Mouse (Mus musculus): ENCODE measurements around the gene Fry. TPM values are rescaled to one million over a fixed set of nuclear protein-coding genes. Genes with fewer than 3 reads are reported as not detected.

The Fry gene
- polyA plus RNA-seq, 1 experiment from 2014 or later: 8.5 TPM

DNA sequence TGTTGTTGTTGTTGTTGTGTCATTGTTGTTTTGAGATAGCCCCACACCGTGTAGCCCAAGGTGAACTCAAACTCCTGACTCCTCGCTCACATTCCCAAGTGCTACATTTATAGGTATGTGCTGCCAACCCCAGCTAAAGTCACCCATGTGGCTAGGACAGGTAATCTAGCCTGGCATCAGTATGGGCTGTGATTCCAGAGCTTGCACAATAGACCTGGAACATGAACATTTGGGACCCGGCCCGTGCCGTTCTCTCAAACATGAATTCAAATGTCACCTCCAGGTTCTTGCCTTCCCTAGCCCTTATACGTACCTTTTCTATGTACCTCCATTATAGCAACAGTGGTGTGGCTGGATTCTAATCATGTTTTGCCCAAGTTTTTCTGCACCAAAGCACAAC is 156.9 kb downstream of the Fry start:
- no peak for DNase-seq (ENCODE audit: low spot score)
- no peaks in the 10 kb centered on the region for H3K27me3 ChIP-seq (ENCODE audit: insufficient read depth, low read length)

GRCm38 (mm10) chr5:150276611-150277010 is 158.2 kb downstream of the Fry start:
- 66% methylated on average over 4 of the region's 4 CpGs for WGBS
- H3K36me3 ChIP-seq (ENCODE audit: insufficient read depth, low read length): no peaks in the 10 kb centered on the region
- no peak overlapping the region for H3K9ac ChIP-seq (ENCODE audit: low read depth, low read length)
- no peak for TF ChIP-seq CTCF (IDR thresholded peaks at IDR 0.05; ENCODE audit: low read depth)
- ATAC-seq (replicated peaks; ENCODE audit: low FRiP score, low read depth): no peak
- no peaks in the 10 kb centered on the region for H3K27me3 ChIP-seq (ENCODE audit: insufficient read depth, low read length)
- H3K27ac ChIP-seq: no peak overlapping the region
- H3K4me2 ChIP-seq (ENCODE audit: low read length): no peak overlapping the region
- H3K9me3 ChIP-seq (replicated peaks; ENCODE audit: low read length): no peaks in the 10 kb centered on the region
- H3K4me3 ChIP-seq (replicated peaks; ENCODE audit: low read depth, low read length): no peak overlapping the region
- DNase-seq (ENCODE audit: low spot score): no peak
- H3K4me1 ChIP-seq (replicated peaks; ENCODE audit: insufficient read depth, low read length): 0 out of 2 replicates have a peak, but pooled peaks cover 3% of the 10 kb centered on the region

More for the DNA sequence above, 156.9 kb downstream of the Fry start:
- Histone ChIP-seq H3K4me1 (replicated peaks; ENCODE audit: insufficient read depth, low read length) (0 out of 2 replicates have a peak, but pooled peaks cover 3% of the 10 kb centered on the region), H3K4me2 (ENCODE audit: low read length) (no peak overlapping the region), H3K9ac (ENCODE audit: low read depth, low read length) (no peak overlapping the region), H3K9me3 (replicated peaks; ENCODE audit: low read length) (no peaks in the 10 kb centered on the region), H3K36me3 (ENCODE audit: insufficient read depth, low read length) (no peaks in the 10 kb centered on the region), H3K27ac (no peak overlapping the region), H3K4me3 (replicated peaks; ENCODE audit: low read depth, low read length) (no peak overlapping the region)
- WGBS: 93% methylated on average over 6 of the region's 6 CpGs
- ATAC-seq (replicated peaks; ENCODE audit: low FRiP score, low read depth): no peak
- TF ChIP-seq CTCF (IDR thresholded peaks at IDR 0.05; ENCODE audit: low read depth): no peak

GRCm38 (mm10) chr5:150279387-150279786 is 160.9 kb downstream of the Fry start:
- H3K4me2 ChIP-seq (ENCODE audit: low read length): no peak overlapping the region
- H3K27me3 ChIP-seq (ENCODE audit: insufficient read depth, low read length): no peaks in the 10 kb centered on the region
- no peak for TF ChIP-seq CTCF (IDR thresholded peaks at IDR 0.05; ENCODE audit: low read depth)
- H3K27ac ChIP-seq: no peak overlapping the region
- DNase-seq (ENCODE audit: low spot score): no peak
- no peaks in the 10 kb centered on the region for H3K36me3 ChIP-seq (ENCODE audit: insufficient read depth, low read length)
- H3K4me1 ChIP-seq (replicated peaks; ENCODE audit: insufficient read depth, low read length): 0 out of 2 replicates have a peak, but pooled peaks cover 3% of the 10 kb centered on the region
- H3K4me3 ChIP-seq (replicated peaks; ENCODE audit: low read depth, low read length): no peak overlapping the region
- no peak overlapping the region for H3K9ac ChIP-seq (ENCODE audit: low read depth, low read length)
- 81% methylated on average over 6 of the region's 6 CpGs for WGBS
- ATAC-seq (replicated peaks; ENCODE audit: low FRiP score, low read depth): no peak
- no peaks in the 10 kb centered on the region for H3K9me3 ChIP-seq (replicated peaks; ENCODE audit: low read length)

DNA sequence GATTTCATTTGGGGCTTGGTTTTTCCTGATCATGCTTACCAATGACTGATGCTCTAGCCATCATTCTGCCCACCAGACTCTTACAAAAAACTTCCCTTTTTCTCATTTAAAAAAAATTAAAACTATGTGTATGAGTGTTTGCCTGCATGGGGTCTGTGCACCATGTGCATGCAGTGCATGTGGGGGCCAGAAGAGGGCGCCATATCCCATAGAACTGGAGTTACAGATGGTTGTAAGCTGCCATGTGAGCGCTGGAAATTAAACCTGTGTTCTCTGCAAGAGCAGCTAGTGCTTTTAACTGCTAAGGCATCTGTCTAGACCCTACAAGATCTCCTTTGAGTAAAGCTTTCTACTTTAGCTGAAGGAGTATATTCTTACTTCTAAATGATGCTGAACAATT is 162.6 kb downstream of the Fry start:
- H3K9ac ChIP-seq (ENCODE audit: low read depth, low read length): no peak overlapping the region
- ATAC-seq (replicated peaks; ENCODE audit: low FRiP score, low read depth) (no peak), DNase-seq (ENCODE audit: low spot score) (no peak)
- no peak overlapping the region for H3K4me2 ChIP-seq (ENCODE audit: low read length)
- no peaks in the 10 kb centered on the region for H3K36me3 ChIP-seq (ENCODE audit: insufficient read depth, low read length)
- no peaks in the 10 kb centered on the region for H3K27me3 ChIP-seq (ENCODE audit: insufficient read depth, low read length)
- no peak overlapping the region for H3K27ac ChIP-seq
- 81% methylated on average over 2 of the region's 2 CpGs for WGBS
- 0 out of 2 replicates have a peak, but pooled peaks cover 3% of the 10 kb centered on the region for H3K4me1 ChIP-seq (replicated peaks; ENCODE audit: insufficient read depth, low read length)
- no peaks in the 10 kb centered on the region for H3K9me3 ChIP-seq (replicated peaks; ENCODE audit: low read length)
- no peak overlapping the region for H3K4me3 ChIP-seq (replicated peaks; ENCODE audit: low read depth, low read length)
- peak; percentile 38; the same call in 1 of the 2 replicates for TF ChIP-seq CTCF (IDR thresholded peaks at IDR 0.05; ENCODE audit: low read depth)

- peak; percentile 28; the same call in 1 of the 2 replicates for TF ChIP-seq CTCF (IDR thresholded peaks at IDR 0.05; ENCODE audit: low read depth)
Observed at GRCm38 (mm10) chr5:150282091-150282490, 163.6 kb downstream of the Fry start.

DNA sequence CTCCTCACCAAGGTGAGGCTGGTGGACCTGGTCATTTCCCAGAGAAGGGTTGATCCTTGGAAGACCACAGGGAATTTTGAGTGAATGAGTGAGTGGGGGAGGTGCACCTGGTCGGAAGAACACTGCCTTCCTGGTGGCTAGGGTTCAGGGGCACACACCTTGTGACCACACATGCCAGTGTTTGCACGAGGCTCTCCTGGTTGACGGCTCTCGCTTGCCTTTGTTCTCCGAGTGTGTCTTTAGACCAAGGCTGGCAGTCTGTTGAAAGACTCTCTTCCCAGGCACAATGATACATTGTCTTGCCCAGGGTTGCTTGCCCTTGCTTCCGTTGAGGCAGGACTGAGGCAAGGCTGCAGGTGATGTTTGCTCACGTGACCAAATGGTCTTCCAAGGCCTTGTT is 169.5 kb downstream of the Fry start:
- Histone ChIP-seq H3K9me3 (replicated peaks; ENCODE audit: low read length) (no peaks in the 10 kb centered on the region), H3K4me3 (replicated peaks; ENCODE audit: low read depth, low read length) (no peak overlapping the region), H3K36me3 (ENCODE audit: insufficient read depth, low read length) (no peaks in the 10 kb centered on the region), H3K4me1 (replicated peaks; ENCODE audit: insufficient read depth, low read length) (0 out of 2 replicates have a peak, but pooled peaks cover 6% of the 10 kb centered on the region), H3K4me2 (ENCODE audit: low read length) (no peak overlapping the region), H3K27me3 (ENCODE audit: insufficient read depth, low read length) (no peaks in the 10 kb centered on the region), H3K9ac (ENCODE audit: low read depth, low read length) (no peak overlapping the region), H3K27ac (no peak overlapping the region)
- TF ChIP-seq CTCF (IDR thresholded peaks at IDR 0.05; ENCODE audit: low read depth): no peak
- 83% methylated on average over 7 of the region's 7 CpGs for WGBS
- DNase-seq (ENCODE audit: low spot score) (no peak), ATAC-seq (replicated peaks; ENCODE audit: low FRiP score, low read depth) (no peak)

More at GRCm38 (mm10) chr5:150282091-150282490, 163.6 kb downstream of the Fry start:
- Histone ChIP-seq H3K9ac (ENCODE audit: low read depth, low read length) (no peak overlapping the region), H3K36me3 (ENCODE audit: insufficient read depth, low read length) (no peaks in the 10 kb centered on the region), H3K4me3 (replicated peaks; ENCODE audit: low read depth, low read length) (no peak overlapping the region), H3K27ac (no peak overlapping the region), H3K4me2 (ENCODE audit: low read length) (no peak overlapping the region), H3K9me3 (replicated peaks; ENCODE audit: low read length) (no peaks in the 10 kb centered on the region), H3K27me3 (ENCODE audit: insufficient read depth, low read length) (no peaks in the 10 kb centered on the region), H3K4me1 (replicated peaks; ENCODE audit: insufficient read depth, low read length) (no peaks in the 10 kb centered on the region)
- DNase-seq (ENCODE audit: low spot score) (no peak), ATAC-seq (replicated peaks; ENCODE audit: low FRiP score, low read depth) (no peak)
- 76% methylated on average over 7 of the region's 7 CpGs for WGBS

GRCm38 (mm10) chr5:150289611-150290010 is 171.2 kb downstream of the Fry start:
- DNase-seq (ENCODE audit: low spot score) (no peak), ATAC-seq (replicated peaks; ENCODE audit: low FRiP score, low read depth) (no peak)
- Histone ChIP-seq H3K9ac (ENCODE audit: low read depth, low read length) (no peak overlapping the region), H3K27ac (no peak overlapping the region), H3K27me3 (ENCODE audit: insufficient read depth, low read length) (no peaks in the 10 kb centered on the region), H3K4me1 (replicated peaks; ENCODE audit: insufficient read depth, low read length) (0 out of 2 replicates have a peak, but pooled peaks cover 6% of the 10 kb centered on the region), H3K36me3 (ENCODE audit: insufficient read depth, low read length) (no peaks in the 10 kb centered on the region), H3K9me3 (replicated peaks; ENCODE audit: low read length) (no peaks in the 10 kb centered on the region), H3K4me3 (replicated peaks; ENCODE audit: low read depth, low read length) (no peak overlapping the region), H3K4me2 (ENCODE audit: low read length) (no peak overlapping the region)
- TF ChIP-seq CTCF (IDR thresholded peaks at IDR 0.05; ENCODE audit: low read depth): peak; percentile 60
- 84% methylated on average over 8 of the region's 8 CpGs for WGBS
